Mouse (Mus musculus) lung, adult 2 months (tissue): ENCODE measurements around the gene Rnf150.

Experiments
- CTCF ChIP-seq: fragments of 200-500 bp; IDR thresholded peaks from 2 replicates; pipeline ENCODE4 v1.5.1; 2011; ENCODE audit warnings: mild to moderate bottlenecking, low read length, control low read depth; ENCODE audit not compliant: insufficient read depth
- POLR2A ChIP-seq: fragments of 200-500 bp; IDR thresholded peaks from 2 replicates; pipeline ENCODE4 v1.6.1; 2011; ENCODE audit warnings: low read depth, mild to moderate bottlenecking, control low read depth, low read length, borderline replicate concordance; ENCODE audit errors: extremely low read depth

DNA sequence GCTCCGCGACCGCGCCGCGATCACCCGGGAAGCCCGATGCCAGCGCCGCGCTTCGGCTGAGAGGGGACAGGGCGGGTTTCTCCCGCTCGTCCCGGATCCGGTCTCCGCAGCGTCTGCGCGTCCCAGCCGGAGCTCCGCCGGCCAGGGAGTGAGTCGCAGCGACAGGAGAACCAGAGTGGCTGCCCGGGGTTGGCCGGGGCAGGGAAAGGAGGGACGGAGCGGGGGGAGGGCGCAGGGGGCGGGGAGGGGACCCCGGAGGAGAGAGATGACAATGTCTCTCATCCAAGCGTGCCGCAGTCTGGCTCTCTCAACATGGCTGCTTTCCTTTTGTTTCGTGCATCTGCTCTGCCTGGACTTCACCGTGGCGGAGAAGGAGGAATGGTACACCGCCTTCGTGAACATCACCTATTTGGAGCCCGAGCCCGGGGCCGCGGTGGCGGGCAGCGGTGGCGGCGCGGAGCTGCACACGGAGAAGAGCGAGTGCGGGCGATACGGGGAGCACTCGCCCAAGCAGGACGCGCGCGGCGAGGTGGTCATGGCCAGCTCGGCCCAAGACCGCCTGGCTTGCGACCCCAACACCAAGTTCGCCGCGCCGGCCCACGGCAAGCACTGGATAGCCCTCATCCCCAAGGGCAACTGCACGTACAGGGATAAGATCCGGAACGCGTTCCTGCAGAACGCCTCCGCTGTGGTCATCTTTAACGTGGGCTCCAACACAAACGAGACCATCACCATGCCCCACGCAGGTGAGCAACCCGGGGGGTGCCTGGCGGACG, 777 bp downstream of the Rnf150 start:
- 0 out of 2 replicates have a peak, but pooled peaks have one; percentile 6 for TF ChIP-seq POLR2A
- no peak for TF ChIP-seq CTCF
